Comparison of ENCODE assay signal across 8 mouse cellular contexts in the genomic region with DNA sequence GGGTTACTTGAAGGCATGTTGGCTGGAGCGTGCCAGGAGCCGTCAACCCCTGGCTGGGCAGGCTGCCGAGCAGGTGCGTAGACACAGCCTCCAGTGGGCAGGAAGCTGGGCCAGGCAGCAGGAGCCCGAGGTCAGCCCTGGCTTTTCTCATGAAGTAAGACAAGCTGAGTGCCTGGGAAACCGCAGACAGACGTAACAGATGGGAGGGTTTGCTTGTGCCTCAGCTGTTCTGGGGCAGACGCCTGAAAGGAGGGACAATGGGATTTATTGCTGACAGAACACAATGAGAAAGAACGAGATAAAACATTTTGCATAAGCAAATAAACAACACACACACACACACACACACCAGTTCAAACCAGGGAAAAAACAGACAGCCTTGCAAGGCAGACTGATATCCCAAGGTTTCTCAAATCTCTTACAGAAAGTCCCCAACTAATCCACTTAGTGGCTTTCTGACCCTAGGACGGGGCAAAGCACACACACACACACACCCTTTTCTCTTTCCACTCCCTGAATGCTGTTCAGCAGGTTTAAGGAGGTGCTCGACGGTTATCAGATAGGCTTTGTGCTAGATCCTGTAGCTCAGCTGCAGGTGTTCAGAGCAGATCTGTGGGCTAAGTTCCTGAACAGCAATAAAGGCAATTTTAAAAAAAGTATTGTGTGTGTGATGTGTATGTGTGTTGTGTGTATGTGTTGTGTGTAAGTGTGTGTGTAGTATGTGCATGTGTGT. TPM values are rescaled to one million over a fixed set of nuclear protein-coding genes. Genes with fewer than 3 reads are reported as not detected.
DNase-seq lines count a peak whose midpoint lies in the region; ATAC-seq lines count a peak whose summit lies in the region.

No protein-coding gene starts in this region.

- no peaks in the 10 kb centered on the region for H3K27me3 ChIP-seq in intestine, embryonic 14.5 days (replicated peaks; ENCODE audit: control insufficient read depth, insufficient read depth, low read length)
- no peaks in the 10 kb centered on the region for H3K27me3 ChIP-seq in midbrain, embryonic 11.5 days (ENCODE audit: control insufficient read depth, insufficient read depth, low read length)

- H3K4me1 ChIP-seq in intestine, embryonic 14.5 days (replicated peaks; ENCODE audit: control insufficient read depth, insufficient read depth, low read length): peaks cover 8% of the 10 kb centered on the region
- H3K4me1 ChIP-seq in midbrain, embryonic 11.5 days (ENCODE audit: control insufficient read depth, insufficient read depth, low read length): no peaks in the 10 kb centered on the region

- H3K9me3 ChIP-seq in intestine, embryonic 14.5 days (ENCODE audit: control insufficient read depth, low read length): no peaks in the 10 kb centered on the region
- H3K9me3 ChIP-seq in midbrain, embryonic 11.5 days (ENCODE audit: control insufficient read depth, low read length): no peaks in the 10 kb centered on the region

- 0 out of 2 replicates have a peak overlapping the region, but pooled peaks have one; percentile 3 for H3K4me2 ChIP-seq in intestine, embryonic 14.5 days (ENCODE audit: low read length)
- H3K4me2 ChIP-seq in midbrain, embryonic 11.5 days: no peak overlapping the region

- no peak overlapping the region for H3K4me3 ChIP-seq in intestine, embryonic 14.5 days (ENCODE audit: low read depth, low read length)
- H3K4me3 ChIP-seq in midbrain, embryonic 11.5 days (ENCODE audit: low read depth, low read length): no peak overlapping the region

- WGBS in intestine, embryonic 14.5 days: 7% methylated on average over 12 of the region's 12 CpGs
- WGBS in midbrain, embryonic 11.5 days: 37% methylated on average over 12 of the region's 12 CpGs

- H3K9ac ChIP-seq in intestine, embryonic 14.5 days (ENCODE audit: low read length): no peak overlapping the region
- H3K9ac ChIP-seq in midbrain, embryonic 11.5 days (ENCODE audit: low read length): no peak overlapping the region

- no peak for ATAC-seq in CD4-positive, CD25-positive, alpha-beta regulatory T cell, adult 4 months
- peak; percentile 65 for ATAC-seq in intestine, embryonic 14.5 days (replicated peaks; ENCODE audit: low FRiP score, low TSS enrichment, low read depth)
- ATAC-seq in midbrain, embryonic 11.5 days (ENCODE audit: low FRiP score): peak; percentile 40; the same call in 1 of the 2 replicates

- peak overlapping the region; percentile 88 for H3K27ac ChIP-seq in intestine, embryonic 14.5 days (ENCODE audit: low read depth)
- peak overlapping the region; percentile 45; the same call in 1 of the 2 replicates for H3K27ac ChIP-seq in midbrain, embryonic 11.5 days (ENCODE audit: low read depth, low read length)

- no peaks in the 10 kb centered on the region for H3K36me3 ChIP-seq in intestine, embryonic 14.5 days (ENCODE audit: control insufficient read depth, insufficient read depth, low read length)
- no peaks in the 10 kb centered on the region for H3K36me3 ChIP-seq in midbrain, embryonic 11.5 days (ENCODE audit: control insufficient read depth, insufficient read depth, low read length)

- peak; percentile 39 for DNase-seq in CD4-positive, CD25-positive, alpha-beta regulatory T cell, adult 2 months (ENCODE audit: low read depth, low spot score)
- peak; percentile 58 for DNase-seq in embryo, embryonic 10.5 days (ENCODE audit: low spot score)
- peak; percentile 73 for DNase-seq in intestine, embryonic 14.5 days (ENCODE audit: low spot score)
- DNase-seq in midbrain, embryonic 11.5 days (ENCODE audit: low spot score, missing footprints): peak; percentile 90
- peak; percentile 70 to 76 for DNase-seq in thymus, postnatal 10 days (ENCODE audit: low spot score in 2 of 2)
- DNase-seq in layer of hippocampus, postnatal 36 days: no peak
- DNase-seq in right cerebral cortex, adult 18-20 months: no peak

RNA-seq across cellular contexts. Expression of a gene that starts 6.2 kb away (rescaled TPM):
- 1 to 10 TPM; 2.3 to 5.1 TPM for polyA plus RNA-seq in CD4-positive, CD25-positive, alpha-beta regulatory T cell, adult 4 months (2017; shearing (Covaris generic))
- polyA plus RNA-seq in intestine, embryonic 14.5 days (2014; fragmentation: Nextera tagmentation; extraction: Ambion mirVana): 7.2 and 11.9 TPM in 2 replicates
- 4.4 and 6.4 TPM in 2 replicates for polyA plus RNA-seq in midbrain, embryonic 11.5 days (2014; fragmentation: Nextera tagmentation; extraction: Ambion mirVana)
- 10 to 100 TPM; 15.2 to 15.5 TPM for total RNA-seq in layer of hippocampus, postnatal 36 days (2021)

RNA-seq across cellular contexts. Expression of a gene that starts 42.4 kb away (rescaled TPM):
- not detected for polyA plus RNA-seq in CD4-positive, CD25-positive, alpha-beta regulatory T cell, adult 4 months (2017; shearing (Covaris generic))
- 7.1 and 7.2 TPM in 2 replicates for polyA plus RNA-seq in intestine, embryonic 14.5 days (2014; fragmentation: Nextera tagmentation; extraction: Ambion mirVana)
- 1.7 and 2.6 TPM in 2 replicates for polyA plus RNA-seq in midbrain, embryonic 11.5 days (2014; fragmentation: Nextera tagmentation; extraction: Ambion mirVana)
- total RNA-seq in layer of hippocampus, postnatal 36 days (2021): 1 to 10 TPM; 2.2 to 2.7 TPM

RNA-seq across cellular contexts. Expression of a gene that starts 51.5 kb away (rescaled TPM):
- polyA plus RNA-seq in CD4-positive, CD25-positive, alpha-beta regulatory T cell, adult 4 months (2017; shearing (Covaris generic)): 10 to 100 TPM; 12.9 to 13.6 TPM
- 30.1 and 32.9 TPM in 2 replicates for polyA plus RNA-seq in intestine, embryonic 14.5 days (2014; fragmentation: Nextera tagmentation; extraction: Ambion mirVana)
- 19.4 and 21.7 TPM in 2 replicates for polyA plus RNA-seq in midbrain, embryonic 11.5 days (2014; fragmentation: Nextera tagmentation; extraction: Ambion mirVana)
- total RNA-seq in layer of hippocampus, postnatal 36 days (2021): 10 to 100 TPM; 39.9 TPM

Comparison
In these comparisons a context has a peak if more than half of its experiments do, and no peak if none do; other contexts are left out.
1. DNase-seq: peak in CD4-positive, CD25-positive, alpha-beta regulatory T cell, adult 2 months (single experiment), embryo, embryonic 10.5 days (single experiment), intestine, embryonic 14.5 days (single experiment), midbrain, embryonic 11.5 days (single experiment) and thymus, postnatal 10 days (2 of 2); none in layer of hippocampus, postnatal 36 days (0 of 2) and right cerebral cortex, adult 18-20 months (single experiment).